Mouse (Mus musculus) adrenal gland, postnatal 36 days (tissue): ENCODE measurements around the gene Txn1. TPM values are rescaled to one million over a fixed set of nuclear protein-coding genes. Genes with fewer than 3 reads are reported as not detected.

Experiments used
- DNase-seq, 2 experiments: peaks; one replicate each; pipeline ENCODE4 v3.0.0; 2021; ENCODE audit warnings: mixed read lengths in 1 of 2
- long read RNA-seq, 2 experiments: library from polyadenylated mRNA; stranded (forward); transcript quantifications; one replicate each; pipeline ENCODE4 v2.0.0; 2021; ENCODE audit warnings: borderline sequencing depth in 2 of 2
- total RNA-seq, 2 experiments: library from RNA; stranded (reverse); gene quantifications; 2 replicates each; pipeline ENCODE4 v1.2.3; 2021

Txn1 gene
- total RNA-seq: 100 to 1,000 TPM; 327 to 337 TPM
- long read RNA-seq, experiment 1, transcript Txn1-201 (5 exons, 1,051 nt): major isoform, 293 of 310 reads
- long read RNA-seq, experiment 1, partial matches to known transcripts: 2 of 310 reads
- long read RNA-seq, experiment 1, other reads (novel, unspliced or antisense): 15 of 310 reads
- long read RNA-seq, experiment 2, transcript Txn1-201 (5 exons, 1,051 nt): major isoform, 119 of 133 reads
- long read RNA-seq, experiment 2, partial matches to known transcripts: 2 of 133 reads
- long read RNA-seq, experiment 2, other reads (novel, unspliced or antisense): 12 of 133 reads

DNA sequence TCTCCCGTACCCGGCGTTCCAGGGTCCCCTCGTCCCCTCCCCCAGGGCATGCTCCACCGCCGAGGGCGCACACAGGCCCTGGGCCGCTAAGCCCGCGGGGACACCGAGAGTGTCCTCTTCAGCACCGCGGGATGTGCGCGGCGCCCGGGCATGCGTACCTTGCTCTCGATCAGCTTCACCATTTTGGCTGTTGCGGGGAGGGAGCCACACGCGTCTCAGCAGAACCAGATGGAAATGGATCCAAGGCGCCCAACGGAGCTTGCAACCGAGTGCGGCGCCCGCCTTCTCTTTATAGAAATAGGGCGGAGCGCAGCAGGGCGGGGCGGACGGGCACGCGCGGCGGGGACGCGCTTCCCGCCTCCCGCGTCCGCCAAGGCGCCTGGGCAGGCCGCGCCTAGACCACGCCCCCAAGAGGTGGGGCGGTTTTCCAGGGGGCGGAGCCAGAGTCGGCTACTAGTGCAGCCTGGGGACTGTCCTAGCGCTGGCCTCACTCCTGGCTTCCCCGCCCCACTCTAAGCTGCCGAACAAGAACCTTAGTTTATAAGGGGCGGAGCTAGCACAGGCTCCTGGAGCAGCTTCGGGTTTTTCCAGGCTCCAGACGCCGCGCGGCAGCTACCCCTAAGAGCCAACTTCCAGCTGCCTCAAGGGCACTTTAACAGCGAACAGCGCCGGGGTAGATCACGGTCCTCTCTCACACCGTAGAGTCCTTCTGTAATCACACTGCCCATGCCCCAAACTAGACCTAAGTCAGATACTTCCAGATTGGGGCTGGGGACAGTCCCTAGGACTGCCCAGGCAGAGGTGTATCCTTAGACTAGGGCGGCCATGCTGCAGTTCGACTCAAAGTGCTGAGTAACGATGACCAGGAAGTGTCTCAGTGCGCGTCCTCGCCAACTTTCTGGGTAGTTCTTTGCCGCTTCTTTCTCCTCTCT is at the start of gene Txn1:
Txn1 (minus strand) TSS at position 383 of the 932 bp plus-strand sequence.
- DNase-seq: peak; percentile 99

DNA sequence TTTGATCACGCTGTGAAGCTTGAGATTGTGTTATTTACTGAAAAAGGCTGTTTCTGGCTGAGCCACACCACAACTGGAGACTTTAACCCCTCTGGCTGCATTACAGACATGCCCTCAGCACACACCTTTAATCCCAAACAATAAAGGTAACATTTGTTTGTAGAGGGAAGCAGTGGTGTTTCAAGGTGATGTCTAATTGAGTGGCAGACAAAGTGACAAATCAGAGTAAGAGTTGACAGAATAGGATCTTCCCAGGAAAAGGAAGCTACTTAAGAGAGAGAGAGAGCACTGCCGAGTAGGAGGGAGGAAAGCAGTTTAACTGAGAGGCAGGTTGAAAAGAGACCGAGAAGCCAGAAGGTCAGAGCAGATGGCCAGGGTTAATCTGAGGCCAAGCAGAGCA is 47.3 kb upstream of the Txn1 start:
- no peak for DNase-seq

DNA sequence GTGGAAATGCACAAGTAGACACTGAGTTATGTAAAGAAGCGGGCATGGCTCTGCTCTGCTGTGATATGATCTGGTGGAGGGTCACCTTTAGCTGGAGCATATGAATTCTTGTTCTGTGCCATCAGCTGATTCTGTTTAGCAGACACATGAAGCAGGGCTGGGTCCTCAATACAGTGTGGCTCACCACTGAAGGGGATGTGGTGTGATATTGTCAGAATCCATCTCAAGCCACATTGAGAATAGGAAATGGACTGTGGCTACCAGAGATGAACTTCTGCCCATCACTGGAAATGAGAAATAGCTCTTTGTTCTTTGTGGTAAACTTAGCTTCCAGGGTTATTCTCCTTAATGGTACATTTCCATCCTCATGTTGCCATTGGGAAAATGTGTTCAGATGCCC is 35.2 kb upstream of the Txn1 start:
- no peak for DNase-seq

GRCm38 (mm10) chr4:57974400-57975117 is 18.3 kb upstream of the Txn1 start:
- DNase-seq: no peak

GRCm38 (mm10) chr4:57973592-57974268 is 17.5 kb upstream of the Txn1 start:
- no peak for DNase-seq

DNA sequence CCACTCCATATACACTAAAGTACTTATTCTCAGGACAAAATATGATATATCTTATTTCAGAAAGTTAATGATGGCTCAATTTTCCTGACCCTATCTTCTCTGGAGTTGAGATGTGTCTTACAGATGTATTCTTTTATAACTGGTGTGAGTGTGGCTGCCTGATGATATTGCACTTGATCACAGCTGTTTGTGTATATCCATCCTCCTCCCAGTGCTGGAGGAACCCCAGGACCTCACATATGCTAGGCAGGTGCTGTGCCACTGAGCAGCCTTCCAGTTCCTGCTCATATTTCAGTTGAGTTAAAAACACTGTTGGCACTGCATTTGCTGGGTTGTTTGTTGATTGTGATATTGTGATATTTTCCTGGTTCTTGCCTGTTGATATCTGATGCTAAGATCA is 14.1 kb upstream of the Txn1 start:
- DNase-seq: no peak

GRCm38 (mm10) chr4:57967195-57967594 is 11.0 kb upstream of the Txn1 start:
- no peak for DNase-seq

- no peak for DNase-seq
Observed at GRCm38 (mm10) chr4:57965516-57965915, 9.3 kb upstream of the Txn1 start.

GRCm38 (mm10) chr4:57964143-57964542 is 7.9 kb upstream of the Txn1 start:
- DNase-seq: peak; percentile 53 to 58

- DNase-seq: no peak
Observed at GRCm38 (mm10) chr4:57959056-57959455, 2.8 kb upstream of the Txn1 start.

DNA sequence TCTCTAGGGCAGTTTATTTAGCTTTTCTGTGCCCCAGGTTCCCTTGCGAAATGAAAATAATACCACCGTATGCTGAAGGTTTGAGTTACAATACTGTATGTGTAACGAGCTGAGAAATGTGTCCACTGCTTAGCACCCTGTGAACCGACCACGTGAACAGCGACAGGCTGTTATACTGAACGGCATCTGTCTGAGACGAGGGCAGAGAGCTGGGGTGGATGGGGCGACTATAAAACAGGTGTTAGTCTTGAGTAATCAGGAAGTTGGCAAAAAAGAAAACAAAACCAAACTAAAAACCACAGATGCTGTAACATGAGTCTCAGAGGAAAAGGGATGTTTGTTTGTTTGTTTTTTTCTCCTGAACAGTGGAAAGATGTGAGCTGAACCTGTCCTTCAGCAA is 1.9 kb upstream of the Txn1 start:
- no peak for DNase-seq

GRCm38 (mm10) chr4:57957200-57958085 is 1.2 kb upstream of the Txn1 start:
- DNase-seq: no peak

DNA sequence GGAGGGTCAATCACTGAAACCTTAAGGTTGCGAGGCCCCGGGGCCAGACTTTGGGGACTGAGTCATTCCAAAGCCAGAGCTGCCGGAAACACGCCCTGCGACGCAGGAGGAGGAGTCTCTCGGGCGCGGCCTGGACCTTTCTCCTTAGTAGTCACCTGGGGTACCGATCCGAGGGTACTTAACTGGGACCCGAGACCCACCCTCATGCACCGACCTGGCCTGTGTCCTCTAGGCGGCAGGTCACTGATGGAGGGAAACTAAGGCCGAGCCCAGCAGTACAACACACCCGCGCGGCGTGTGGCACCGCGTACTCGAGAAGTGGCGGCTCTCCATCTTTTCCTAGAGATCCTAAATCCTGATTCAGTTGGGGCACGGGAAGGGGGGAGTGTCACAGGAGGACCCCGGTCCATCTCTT is 660 bp downstream of the Txn1 start:
- DNase-seq: peak; percentile 89

DNA sequence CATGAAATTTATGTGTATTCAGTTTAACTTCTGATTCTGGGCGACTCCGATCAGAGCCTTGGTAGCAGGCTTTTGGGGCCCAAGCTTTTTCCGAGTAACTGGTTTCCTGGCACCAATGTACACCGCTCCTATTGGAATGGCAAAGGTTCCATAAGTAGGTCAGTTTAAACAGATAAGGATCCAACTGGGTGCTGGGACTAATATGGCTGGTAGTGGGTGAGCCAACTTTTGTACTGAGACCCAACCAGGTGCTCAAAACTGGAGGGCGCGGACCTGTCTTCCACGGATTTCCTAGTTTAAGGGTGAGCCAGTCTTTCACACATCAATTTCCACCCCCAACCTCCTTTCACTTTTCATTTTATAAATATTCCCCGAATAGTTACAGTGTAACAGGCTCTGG is 1.2 kb downstream of the Txn1 start:
- DNase-seq: no peak

GRCm38 (mm10) chr4:57954580-57954979 is 1.6 kb downstream of the Txn1 start:
- DNase-seq: no peak

- DNase-seq: no peak
Observed at GRCm38 (mm10) chr4:57953796-57954195, 2.4 kb downstream of the Txn1 start.

DNA sequence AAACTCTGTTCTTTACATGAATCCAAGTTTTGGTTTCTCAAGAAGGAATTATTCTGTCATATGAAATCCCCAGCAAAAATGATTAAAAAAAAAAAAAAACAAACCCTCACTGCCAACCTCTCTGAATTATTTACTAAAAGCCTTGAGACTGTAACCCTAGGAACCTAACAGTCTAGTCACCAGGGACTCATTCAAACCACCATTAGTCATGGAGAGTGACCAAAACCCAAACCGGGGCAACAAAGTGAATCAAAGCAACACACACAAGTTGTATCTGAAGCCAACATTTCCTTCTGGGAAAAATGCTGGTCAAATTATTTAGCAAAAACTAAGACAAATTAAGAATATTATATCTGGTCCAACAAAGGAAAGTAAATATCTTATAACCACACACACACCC is 3.3 kb downstream of the Txn1 start:
- DNase-seq: peak in 1 of 2 experiments; percentile 24

- no peak for DNase-seq
Observed at GRCm38 (mm10) chr4:57952416-57952815, 3.8 kb downstream of the Txn1 start.

GRCm38 (mm10) chr4:57949866-57950265 is 6.3 kb downstream of the Txn1 start:
- no peak for DNase-seq

GRCm38 (mm10) chr4:57947476-57947875 is 8.7 kb downstream of the Txn1 start:
- no peak for DNase-seq

DNA sequence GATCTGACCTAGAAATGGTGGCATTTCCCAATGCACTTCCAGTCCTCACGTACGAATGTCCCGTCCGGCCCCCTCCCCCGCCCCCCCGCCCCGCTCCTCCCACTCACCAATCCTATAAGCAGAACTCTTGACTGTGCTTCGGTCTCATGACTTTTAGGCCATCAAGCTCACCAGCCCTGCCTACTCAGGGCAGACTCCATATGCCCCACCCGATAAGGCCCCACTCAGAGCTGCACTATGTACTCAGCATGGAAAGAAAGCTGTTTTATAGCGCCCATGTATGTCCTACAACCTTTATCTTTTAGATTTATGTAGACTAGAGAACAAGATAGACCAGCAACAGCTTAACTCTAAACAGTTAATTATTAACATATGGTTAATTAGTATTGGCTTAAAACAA is 9.2 kb downstream of the Txn1 start:
- DNase-seq: no peak
